Mouse (Mus musculus) brain, embryonic 18.5 days (tissue): Measurements from ENCODE around the gene Adcy3.
"Not testable (repeated sequence)": the region's sequence is repeated elsewhere in the genome, so short reads cannot be mapped to it uniquely, and the experiment has no call there.

Experiments used
- DNase-seq: peaks from one replicate; pipeline ENCODE4 v3.0.0-alpha.2; 2012; ENCODE audit warnings: low read depth, low spot score

The Adcy3 gene

DNA sequence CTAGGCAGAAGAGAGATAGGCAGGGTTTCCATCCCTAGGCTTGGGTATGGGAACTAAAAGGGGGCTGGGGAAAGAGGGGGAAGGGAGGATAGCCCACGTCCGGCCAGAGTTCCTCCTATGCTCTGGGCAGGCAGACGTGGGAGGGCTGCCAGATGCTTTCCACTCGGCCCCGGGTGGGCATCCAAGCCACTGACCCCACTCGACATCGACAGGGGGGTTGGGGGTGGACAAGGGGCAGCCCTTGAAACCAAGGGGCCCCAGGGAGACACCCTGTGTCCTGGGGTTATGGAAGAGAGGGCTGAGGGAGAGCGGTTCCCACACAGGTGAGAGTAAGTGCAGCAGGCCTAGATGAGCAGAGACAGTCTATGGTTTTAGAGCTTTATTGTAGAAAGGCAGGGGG is 107.4 kb downstream of the Adcy3 start:
- DNase-seq: not testable (repeated sequence)

DNA sequence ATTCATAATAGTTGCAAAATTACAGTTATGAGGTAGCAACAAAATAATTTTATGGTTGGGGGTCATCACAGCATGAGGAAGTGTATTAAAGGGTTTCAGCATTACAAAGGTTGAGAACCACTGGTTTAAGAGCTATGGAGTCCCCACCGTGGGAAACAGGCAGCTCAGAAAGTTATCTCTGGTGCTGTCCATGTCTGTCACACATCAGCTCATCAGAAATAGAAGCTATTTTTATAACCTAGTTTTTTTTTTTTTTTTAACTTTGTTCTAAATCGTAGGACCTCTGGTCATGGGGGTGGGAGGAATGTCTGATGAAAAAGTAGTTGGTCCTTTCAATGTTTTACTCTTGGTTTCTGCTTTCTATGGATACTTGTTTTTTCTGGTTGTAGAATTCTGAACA is 110.9 kb downstream of the Adcy3 start:
- no peak for DNase-seq

DNA sequence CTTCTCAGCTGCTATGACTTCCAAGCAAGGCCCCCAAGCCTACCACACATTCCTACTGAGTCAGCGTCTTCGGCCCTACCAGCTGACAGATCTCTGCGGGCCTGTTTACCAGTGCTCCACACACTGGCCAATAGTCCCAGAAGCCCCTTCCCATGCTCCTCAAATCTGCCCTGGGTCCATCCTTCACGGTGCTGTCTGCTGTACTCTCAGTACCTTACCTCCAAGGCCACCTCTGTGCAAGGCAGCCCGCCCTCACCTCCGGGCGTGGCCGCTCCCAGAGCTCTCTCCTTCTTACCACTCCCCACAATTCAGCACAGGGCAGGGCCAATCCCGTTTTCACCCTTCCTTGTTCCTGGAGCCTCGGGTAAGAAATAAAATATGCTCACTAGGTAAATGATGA is 112.8 kb downstream of the Adcy3 start:
- no peak for DNase-seq

DNA sequence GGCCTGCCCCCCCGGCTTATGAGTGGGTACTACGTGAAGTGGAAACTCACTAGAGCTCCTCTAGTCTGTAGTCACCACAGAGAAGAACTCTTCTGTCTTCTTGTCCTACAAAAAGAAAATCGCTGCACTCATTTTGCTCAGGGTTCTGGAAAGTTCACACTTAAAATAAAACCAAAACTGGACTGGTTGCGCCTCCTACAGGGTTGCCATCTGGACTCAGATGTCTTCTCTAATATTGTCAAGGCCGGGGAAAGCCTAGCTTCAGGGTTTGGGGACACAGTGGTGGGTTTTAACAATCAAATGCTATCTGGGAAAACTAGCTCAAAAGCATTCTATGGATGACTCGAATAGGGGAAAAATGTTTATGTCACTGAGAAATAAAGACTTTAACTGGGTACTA is 116.9 kb downstream of the Adcy3 start:
- DNase-seq: no peak

DNA sequence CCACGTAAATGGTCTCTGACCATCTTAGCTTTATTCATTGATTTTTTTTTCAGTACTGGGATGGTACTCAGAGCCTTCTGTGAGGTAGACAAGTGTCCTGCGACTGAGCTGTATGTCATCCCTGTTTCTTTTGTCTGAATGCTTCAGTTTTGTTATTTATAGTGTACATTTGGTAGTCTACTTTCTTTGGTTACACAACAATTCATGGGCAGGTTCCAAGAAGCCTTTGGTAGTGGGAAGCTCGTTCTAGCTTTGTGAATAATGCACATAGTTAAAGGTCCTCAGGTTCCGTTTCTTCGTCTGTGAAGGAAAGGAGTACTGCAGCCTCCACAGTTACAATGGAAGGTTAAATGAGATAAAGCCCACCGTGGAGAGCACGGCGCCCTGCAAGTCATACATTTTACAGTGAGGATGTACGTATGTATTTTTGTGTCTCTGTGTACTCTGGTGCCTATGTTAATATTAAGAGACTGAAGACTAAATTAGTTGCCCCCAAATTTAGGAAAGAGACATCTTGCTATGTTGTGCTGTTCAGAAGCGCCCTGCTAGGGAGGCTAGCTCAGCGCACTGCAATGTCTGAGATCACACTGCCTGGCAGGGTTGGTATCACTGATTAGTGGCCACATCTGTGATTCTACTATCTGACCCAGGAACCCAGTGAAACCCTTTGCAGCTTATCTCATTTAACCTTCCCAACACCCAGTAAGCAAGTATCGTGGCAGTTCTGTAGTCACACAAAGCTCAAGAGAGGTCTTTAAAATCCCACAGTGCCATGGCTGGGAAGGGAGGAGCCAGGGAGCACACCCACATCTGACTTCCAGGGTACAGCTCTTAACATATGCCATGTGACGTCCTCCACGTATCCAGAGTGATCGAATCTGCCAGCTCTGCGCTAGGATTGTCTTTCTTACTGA is 120.1 kb downstream of the Adcy3 start:
- no peak for DNase-seq
